26 mouse cellular contexts compared by ENCODE assay signal in genomic region chr11:66968575-66968974, GRCm38 (mm10). TPM values are rescaled to one million over a fixed set of nuclear protein-coding genes. Genes with fewer than 3 reads are reported as not detected.
"Had no signal": no experiment of that assay in that cellular context is flagged by ENCODE, and none has a peak within 500 bp of the region (broad histone marks: within the 10 kb centered on the region; RNA-seq: fewer than 3 reads in every experiment).

No protein-coding gene starts in this region.

- H3K36me3 ChIP-seq: liver, embryonic 15.5 days; midbrain, embryonic 12.5 days; neural tube, embryonic 13.5 days; neural tube, embryonic 15.5 days; stomach, embryonic 15.5 days had no signal

- ATAC-seq: liver, postnatal 0 days; midbrain, embryonic 16.5 days had no signal

- H3K27ac ChIP-seq: liver, embryonic 15.5 days; macrophage; midbrain, embryonic 12.5 days; neural tube, embryonic 13.5 days; neural tube, embryonic 15.5 days; stomach, embryonic 15.5 days; stomach, postnatal 0 days had no signal

- H3K4me3 ChIP-seq: liver, embryonic 15.5 days; megakaryocyte, embryonic 14.5 days; midbrain, embryonic 12.5 days; myocyte; neural tube, embryonic 13.5 days; neural tube, embryonic 15.5 days; stomach, embryonic 15.5 days had no signal

- H3K9me3 ChIP-seq: liver, embryonic 15.5 days; megakaryocyte, embryonic 14.5 days; midbrain, embryonic 12.5 days; neural tube, embryonic 13.5 days; neural tube, embryonic 15.5 days; stomach, embryonic 15.5 days had no signal

- DNase-seq: liver, postnatal 0 days; lung, postnatal 36 days; midbrain, embryonic 14.5 days; retina, postnatal 1 day; right cerebral cortex, adult 18-20 months; right cerebral cortex, postnatal 25 days; right cerebral cortex, postnatal 4 days; thymus, adult 2 months; thymus, postnatal 25 days; thymus, postnatal 4 days had no signal

- H3K27me3 ChIP-seq: liver, embryonic 15.5 days; midbrain, embryonic 12.5 days; neural tube, embryonic 13.5 days; neural tube, embryonic 15.5 days; stomach, embryonic 15.5 days had no signal

- H3K4me1 ChIP-seq: liver, embryonic 15.5 days; megakaryocyte, embryonic 14.5 days; midbrain, embryonic 12.5 days; neural tube, embryonic 13.5 days; neural tube, embryonic 15.5 days had no signal

- H3K9ac ChIP-seq: liver, embryonic 15.5 days; liver, postnatal 0 days; lung, embryonic 14.5 days; midbrain, embryonic 12.5 days; neural tube, embryonic 13.5 days; neural tube, embryonic 15.5 days; stomach, embryonic 15.5 days had no signal

- H3K4me2 ChIP-seq: liver, embryonic 15.5 days; lung, embryonic 14.5 days; midbrain, embryonic 12.5 days; neural tube, embryonic 13.5 days; neural tube, embryonic 15.5 days; stomach, embryonic 15.5 days had no signal

RNA-seq across cellular contexts. Expression of gene Tmem238l, which starts 12.1 kb away (rescaled TPM):
- total RNA-seq: megakaryocyte progenitor cell, adult 5-6 weeks had no signal
- polyA plus RNA-seq: liver, embryonic 15.5 days; liver, postnatal 0 days; lung, embryonic 14.5 days; lung, embryonic 16.5 days; macrophage; midbrain, embryonic 12.5 days; midbrain, embryonic 14.5 days; midbrain, embryonic 16.5 days; myocyte; neural tube, embryonic 11.5 days; neural tube, embryonic 13.5 days; neural tube, embryonic 15.5 days; spleen, adult 2 months; testis, adult 2 months had no signal

RNA-seq across cellular contexts. Expression of gene Pirt, which starts 56.8 kb away (rescaled TPM):
- total RNA-seq: megakaryocyte progenitor cell, adult 5-6 weeks had no signal
- polyA plus RNA-seq: liver, embryonic 15.5 days; liver, postnatal 0 days; macrophage; myocyte; spleen, adult 2 months; testis, adult 2 months had no signal
